ENCODE assay signal across 10 mouse cellular contexts in genomic region chr11:30367373-30368225, GRCm38 (mm10).
A peak's percentile ranks its signal among the peaks of the same experiment; 100 is the strongest.
DNase-seq lines count a peak whose midpoint lies in the region; ATAC-seq and TF ChIP-seq lines count a peak whose summit lies in the region.
"Had no signal": no experiment of that assay in that cellular context is flagged by ENCODE, and none has a peak within 500 bp of the region (broad histone marks: within the 10 kb centered on the region; RNA-seq: fewer than 3 reads in every experiment).

No protein-coding gene starts in this region.

- peak; percentile 62; the same call in 1 of the 2 replicates for ATAC-seq in embryonic facial prominence, embryonic 14.5 days (ENCODE audit: low read depth)
- ATAC-seq in limb, embryonic 14.5 days (ENCODE audit: low FRiP score, low read depth), result 0 out of 2 replicates have a peak, but pooled peaks have one; percentile 47
- no peak for ATAC-seq in monocyte, adult 5-6 weeks (replicated peaks; ENCODE audit: insufficient number of reproducible peaks, low FRiP score, low TSS enrichment, poor library complexity, severe bottlenecking)

- H3K4me2 ChIP-seq in embryonic facial prominence, embryonic 14.5 days (ENCODE audit: low read depth, low read length), result no peak overlapping the region
- H3K4me2 ChIP-seq in limb, embryonic 14.5 days (replicated peaks; ENCODE audit: low read depth, low read length, severe bottlenecking), result no peak overlapping the region

- H3K9ac ChIP-seq in embryonic facial prominence, embryonic 14.5 days (ENCODE audit: low read depth, low read length), result no peak overlapping the region
- no peak overlapping the region for H3K9ac ChIP-seq in limb, embryonic 14.5 days (ENCODE audit: low read depth, low read length, severe bottlenecking)

- H3K9me3 ChIP-seq in embryonic facial prominence, embryonic 14.5 days (ENCODE audit: control insufficient read depth, low read length), result no peaks in the 10 kb centered on the region
- H3K9me3 ChIP-seq in limb, embryonic 14.5 days (ENCODE audit: control insufficient read depth, low read length), result no peaks in the 10 kb centered on the region
- H3K9me3 ChIP-seq: megakaryocyte, embryonic 14.5 days had no signal

- intact Hi-C loops in gastrocnemius, postnatal 14 days (cut with DNase I; ENCODE audit: low total_unique reads), result no loop called here

- no peaks in the 10 kb centered on the region for H3K36me3 ChIP-seq in embryonic facial prominence, embryonic 14.5 days (ENCODE audit: control insufficient read depth, insufficient read depth, low read length)
- no peaks in the 10 kb centered on the region for H3K36me3 ChIP-seq in limb, embryonic 14.5 days (ENCODE audit: control insufficient read depth, insufficient read depth, low read length)

- 0 out of 2 replicates have a peak, but pooled peaks cover 4% of the 10 kb centered on the region for H3K4me1 ChIP-seq in embryonic facial prominence, embryonic 14.5 days (ENCODE audit: control insufficient read depth, insufficient read depth, low read length)
- H3K4me1 ChIP-seq in limb, embryonic 14.5 days (ENCODE audit: control insufficient read depth, insufficient read depth, low read length), result 0 out of 2 replicates have a peak, but pooled peaks cover 2% of the 10 kb centered on the region

- DNase-seq in layer of hippocampus, adult 11-12 months (ENCODE audit: low spot score), result peak; percentile 54
- DNase-seq in layer of hippocampus, adult 9-10 months (ENCODE audit: low spot score), result no peak
- DNase-seq in embryonic facial prominence, embryonic 14.5 days (ENCODE audit: low spot score), result peak; percentile 54
- peak; percentile 90 for DNase-seq in kidney, adult 9 months
- DNase-seq in limb, embryonic 14.5 days (ENCODE audit: low spot score), result no peak
- DNase-seq in embryo, embryonic 10 days (ENCODE audit: low spot score), result no peak
- DNase-seq in gastrocnemius, postnatal 14 days, result no peak

- 54% methylated on average over 5 of the region's 5 CpGs for WGBS in embryonic facial prominence, embryonic 14.5 days
- WGBS in limb, embryonic 14.5 days, result 50% methylated on average over 5 of the region's 5 CpGs

- H3K27me3 ChIP-seq in embryonic facial prominence, embryonic 14.5 days (replicated peaks; ENCODE audit: control insufficient read depth, insufficient read depth, low read length), result no peaks in the 10 kb centered on the region
- H3K27me3 ChIP-seq in limb, embryonic 14.5 days (ENCODE audit: control insufficient read depth, insufficient read depth, low read length), result no peaks in the 10 kb centered on the region
- H3K27me3 ChIP-seq: megakaryocyte, embryonic 14.5 days had no signal

- TF ChIP-seq POLR2A in limb, embryonic 14.5 days (IDR thresholded peaks at IDR 0.05; ENCODE audit: borderline replicate concordance, extremely low read depth, insufficient read depth, insufficient read length), result no peak

- no peak overlapping the region for H3K4me3 ChIP-seq in embryonic facial prominence, embryonic 14.5 days (ENCODE audit: low read depth, low read length)
- H3K4me3 ChIP-seq in limb, embryonic 14.5 days (replicated peaks; ENCODE audit: low read length), result no peak overlapping the region
- H3K4me3 ChIP-seq: erythroblast, embryonic 14.5 days; megakaryocyte, embryonic 14.5 days had no signal

- H3K27ac ChIP-seq in embryonic facial prominence, embryonic 14.5 days (replicated peaks; ENCODE audit: low read depth, low read length), result peak overlapping the region; percentile 46; the same call in 1 of the 2 replicates
- no peak overlapping the region for H3K27ac ChIP-seq in limb, embryonic 14.5 days (replicated peaks; ENCODE audit: low read depth, low read length)

Comparison
In these comparisons a context has a peak if more than half of its experiments do, and no peak if none do; other contexts are left out.
1. DNase-seq: peak in layer of hippocampus, adult 11-12 months (single experiment), embryonic facial prominence, embryonic 14.5 days (single experiment) and kidney, adult 9 months (single experiment); none in layer of hippocampus, adult 9-10 months (single experiment), limb, embryonic 14.5 days (single experiment), embryo, embryonic 10 days (single experiment) and gastrocnemius, postnatal 14 days (single experiment).